Mouse (Mus musculus) forebrain, embryonic 16.5 days (tissue): ENCODE measurements around the gene Olfr589. TPM values are rescaled to one million over a fixed set of nuclear protein-coding genes. Genes with fewer than 3 reads are reported as not detected.
"Not testable (repeated sequence)": the region's sequence is repeated elsewhere in the genome, so short reads cannot be mapped to it uniquely, and the experiment has no call there.

Experiments used
- ATAC-seq: fragments of 200-750 bp; cut with Nextera tagmentation; 2 replicates; pipeline ENCODE4 v1.8.0; 2017; ENCODE audit warnings: mild to moderate bottlenecking, moderate library complexity
- H3K27ac ChIP-seq: fragments of 300-500 bp; sonication (generic); 2 replicates; pipeline ENCODE4 v1.5.1; 2014; ENCODE audit warnings: low read length, control low read depth
- H3K27me3 ChIP-seq: fragments of 300-500 bp; sonication (generic); replicated peaks from 2 replicates; pipeline ENCODE4 v1.6.1; 2014; ENCODE audit warnings: low read length; ENCODE audit not compliant: control insufficient read depth, insufficient read depth
- H3K36me3 ChIP-seq: fragments of 300-500 bp; sonication (generic); 2 replicates; pipeline ENCODE4 v1.6.1; 2014; ENCODE audit not compliant: control insufficient read depth, insufficient read depth
- H3K4me1 ChIP-seq: fragments of 300-500 bp; sonication (generic); replicated peaks from 2 replicates; pipeline ENCODE4 v1.6.1; 2014; ENCODE audit warnings: low read length; ENCODE audit not compliant: control insufficient read depth, insufficient read depth
- H3K4me2 ChIP-seq: fragments of 300-500 bp; sonication (generic); 2 replicates; pipeline ENCODE4 v1.6.1; 2014; ENCODE audit warnings: mild to moderate bottlenecking, low read length, control low read depth
- H3K4me3 ChIP-seq: fragments of 300-500 bp; sonication (generic); replicated peaks from 2 replicates; pipeline ENCODE4 v1.5.1; 2014; ENCODE audit warnings: mild to moderate bottlenecking, low read length, control low read depth
- H3K9ac ChIP-seq: fragments of 300-500 bp; sonication (generic); replicated peaks from 2 replicates; pipeline ENCODE4 v1.6.1; 2014; ENCODE audit warnings: low read depth, low read length, control low read depth
- H3K9me3 ChIP-seq: fragments of 300-500 bp; sonication (generic); 2 replicates; pipeline ENCODE4 v1.6.1; 2016; ENCODE audit warnings: low read length; ENCODE audit not compliant: control insufficient read depth
- WGBS: fragments of 180-500 bp; shearing (Covaris S2); extraction: QIAGEN DNeasy Blood & Tissue Kit; methylation state at CpG from one replicate; pipeline ENCODE4 v1.1.7; 2014; 5-methylcytosine and 5-hydroxymethylcytosine counted together
- polyA plus RNA-seq: library from polyadenylated mRNA; unstranded; fragments of >200 nt; fragmentation: Nextera tagmentation; extraction: Ambion mirVana; gene quantifications from 2 replicates; pipeline ENCODE4 v1.2.1, GENCODE M21; 2015

The Olfr589 gene
- not detected in 2 replicates for polyA plus RNA-seq

GRCm38 (mm10) chr7:103156256-103156655 is at the start of gene Olfr589:
Gene Olfr589 (minus strand): TSS chr7:103156356.
- Histone ChIP-seq H3K9me3 (no peaks in the 10 kb centered on the region), H3K27ac (no peak within 1 kb of the TSS), H3K9ac (no peak within 1 kb of the TSS), H3K27me3 (no peaks in the 10 kb centered on the region), H3K4me1 (no peaks in the 10 kb centered on the region), H3K4me3 (no peak within 1 kb of the TSS), H3K4me2 (no peak within 1 kb of the TSS), H3K36me3 (no peaks in the 10 kb centered on the region)
- WGBS = 61% methylated on average over 2 of the region's 2 CpGs
- ATAC-seq = no peak

DNA sequence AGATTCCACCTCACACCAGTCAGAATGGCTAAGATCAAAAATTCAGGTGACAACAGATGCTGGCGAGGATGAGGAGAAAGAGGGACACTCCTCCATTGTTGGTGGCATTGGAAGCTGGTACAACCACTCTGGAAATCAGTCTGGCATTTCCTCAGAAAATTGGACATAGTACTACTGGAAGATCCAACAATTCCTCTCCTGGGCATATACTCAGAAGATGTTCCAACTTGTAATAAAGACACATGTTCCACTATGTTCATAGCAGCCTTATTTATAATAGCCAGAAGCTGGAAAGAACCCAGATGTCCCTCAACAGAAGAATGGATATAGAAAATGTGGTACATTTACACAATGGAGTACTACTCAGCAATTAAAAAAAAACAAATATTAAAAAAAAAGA is 28.3 kb upstream of the Olfr589 start, which contains the start of gene Olfr592:
Gene Olfr592, plus strand, starts transcription at position 301 of the 400 bp plus-strand sequence.
- not testable (repeated sequence) for H3K4me2 ChIP-seq, H3K4me3 ChIP-seq, H3K36me3 ChIP-seq, H3K9ac ChIP-seq, ATAC-seq, H3K27me3 ChIP-seq, H3K4me1 ChIP-seq, H3K27ac ChIP-seq, H3K9me3 ChIP-seq
- WGBS = 63% methylated on average over 1 of the region's 1 CpGs

- no peak within 1 kb of the TSS for H3K4me3 ChIP-seq
- no peaks in the 10 kb centered on the region for H3K36me3 ChIP-seq
- H3K4me2 ChIP-seq = no peak within 1 kb of the TSS
- H3K9me3 ChIP-seq = peaks cover 7% of the 10 kb centered on the region
- no peak within 1 kb of the TSS for H3K9ac ChIP-seq
- 79% methylated on average over 1 of the region's 1 CpGs for WGBS
- H3K27ac ChIP-seq = no peak within 1 kb of the TSS
- H3K4me1 ChIP-seq = no peaks in the 10 kb centered on the region
- no peak for ATAC-seq
- H3K27me3 ChIP-seq = no peaks in the 10 kb centered on the region
Observed at GRCm38 (mm10) chr7:103178240-103178639, 22.1 kb upstream of the Olfr589 start, which contains the start of gene Olfr591. Gene Olfr591 (minus strand): TSS chr7:103178340.

DNA sequence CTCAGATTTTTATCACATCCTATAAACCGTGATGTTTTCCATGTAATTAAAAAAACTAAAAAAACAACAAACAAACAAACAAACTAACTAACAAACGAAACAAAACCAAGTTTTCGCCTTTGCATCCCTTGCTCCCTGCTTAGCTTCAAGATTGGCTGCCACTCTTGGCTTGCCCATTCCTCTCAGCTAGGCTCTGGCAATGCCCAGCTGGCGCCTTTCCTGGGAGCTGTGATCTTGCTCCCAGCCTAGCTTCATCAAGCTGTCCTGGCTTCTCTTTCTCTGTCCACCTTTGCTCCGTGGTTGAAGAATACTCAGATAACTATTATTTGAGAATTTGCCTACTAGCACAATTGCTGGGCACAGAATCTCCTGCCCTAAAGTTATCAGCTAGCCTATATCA is 13.5 kb upstream of the Olfr589 start:
- Histone ChIP-seq H3K4me1 (no peaks in the 10 kb centered on the region), H3K27ac (no peak overlapping the region), H3K4me2 (no peak overlapping the region), H3K9ac (no peak overlapping the region), H3K9me3 (no peaks in the 10 kb centered on the region), H3K36me3 (no peaks in the 10 kb centered on the region), H3K4me3 (no peak overlapping the region), H3K27me3 (no peaks in the 10 kb centered on the region)
- WGBS = 78% methylated on average over 5 of the region's 5 CpGs
- ATAC-seq = no peak

DNA sequence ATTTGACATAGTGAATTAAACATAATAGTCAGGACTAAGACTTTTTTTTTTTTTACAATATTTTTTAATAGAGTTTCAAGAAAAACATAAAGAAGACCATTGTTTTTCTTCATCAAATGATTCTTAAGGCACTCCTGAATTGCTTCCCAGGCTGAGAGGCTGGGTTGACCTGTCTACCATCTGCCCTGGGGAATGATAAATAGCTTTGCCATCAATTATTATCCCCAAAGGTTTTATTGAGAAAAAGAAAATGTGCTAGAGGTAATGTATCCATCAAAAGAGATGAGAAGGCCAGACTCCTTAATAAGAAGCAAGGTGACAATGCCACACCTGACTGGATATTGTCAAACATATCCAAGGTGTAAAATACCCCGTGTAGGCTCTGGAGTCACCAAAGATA is 15.6 kb downstream of the Olfr589 start, which contains the start of gene Olfr588-ps1:
Gene Olfr588-ps1, plus strand, starts transcription at position 301 of the 400 bp plus-strand sequence.
- 82% methylated on average over 1 of the region's 1 CpGs for WGBS
- H3K9ac ChIP-seq = no peak within 1 kb of the TSS
- H3K4me3 ChIP-seq = no peak within 1 kb of the TSS
- ATAC-seq = no peak
- H3K4me2 ChIP-seq = no peak within 1 kb of the TSS
- no peak within 1 kb of the TSS for H3K27ac ChIP-seq
- no peaks in the 10 kb centered on the region for H3K9me3 ChIP-seq
- H3K4me1 ChIP-seq = no peaks in the 10 kb centered on the region
- no peaks in the 10 kb centered on the region for H3K27me3 ChIP-seq
- no peaks in the 10 kb centered on the region for H3K36me3 ChIP-seq

GRCm38 (mm10) chr7:103125538-103125937 is 30.6 kb downstream of the Olfr589 start, which contains the start of gene Olfr586:
Gene Olfr586 (minus strand): TSS chr7:103125638.
- Histone ChIP-seq H3K4me1 (no peaks in the 10 kb centered on the region), H3K9ac (no peak within 1 kb of the TSS), H3K4me3 (no peak within 1 kb of the TSS), H3K4me2 (no peak within 1 kb of the TSS), H3K27ac (no peak within 1 kb of the TSS), H3K27me3 (no peaks in the 10 kb centered on the region), H3K9me3 (no peaks in the 10 kb centered on the region), H3K36me3 (no peaks in the 10 kb centered on the region)
- ATAC-seq = no peak
- WGBS = 88% methylated on average over 3 of the region's 3 CpGs

DNA sequence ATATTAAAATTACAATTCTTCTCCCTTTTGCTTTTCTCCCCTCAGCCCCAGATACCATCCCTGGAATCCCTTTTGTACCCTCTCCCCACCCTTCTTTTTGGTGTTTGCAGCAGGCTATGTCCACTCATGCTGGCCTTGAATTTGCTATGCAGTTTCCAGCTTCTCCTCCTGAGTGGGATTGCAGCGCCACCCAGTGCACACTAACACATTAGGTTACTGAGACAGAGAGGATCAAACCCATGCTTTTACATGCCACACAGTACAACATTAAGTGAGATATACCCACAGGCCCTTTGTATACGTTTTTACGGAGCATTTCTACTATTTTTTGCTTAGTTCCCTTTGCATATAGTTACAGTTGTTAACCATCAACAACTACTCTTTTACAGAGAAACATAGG is 36.8 kb downstream of the Olfr589 start:
- no peak overlapping the region for H3K4me3 ChIP-seq
- H3K4me2 ChIP-seq = no peak overlapping the region
- H3K9ac ChIP-seq = no peak overlapping the region
- H3K27me3 ChIP-seq = no peaks in the 10 kb centered on the region
- H3K9me3 ChIP-seq = no peaks in the 10 kb centered on the region
- H3K36me3 ChIP-seq = no peaks in the 10 kb centered on the region
- no peak overlapping the region for H3K27ac ChIP-seq
- H3K4me1 ChIP-seq = no peaks in the 10 kb centered on the region
- no peak for ATAC-seq
- 56% methylated on average over 3 of the region's 3 CpGs for WGBS

Other genes with a start within 250 kb of the Olfr589 start
- not detected in 2 replicates for gene Olfr571, start 238.8 kb downstream of the Olfr589 start, polyA plus RNA-seq
- gene Olfr572, start 231.9 kb downstream of the Olfr589 start, polyA plus RNA-seq = not detected in 2 replicates
- gene Olfr573-ps1, start 213.8 kb downstream of the Olfr589 start, polyA plus RNA-seq = not detected in 2 replicates
- gene Olfr574, start 207.9 kb downstream of the Olfr589 start, polyA plus RNA-seq = not detected in 2 replicates
- gene Olfr575, start 197.6 kb downstream of the Olfr589 start, polyA plus RNA-seq = not detected in 2 replicates
- not detected in 2 replicates for gene Olfr576, start 193.7 kb downstream of the Olfr589 start, polyA plus RNA-seq
- gene Olfr577, start 180.4 kb downstream of the Olfr589 start, polyA plus RNA-seq = not detected in 2 replicates
- not detected in 2 replicates for gene Olfr578, start 167.0 kb downstream of the Olfr589 start, polyA plus RNA-seq
- gene Olfr582, start 118.3 kb downstream of the Olfr589 start, polyA plus RNA-seq = not detected in 2 replicates
- not detected in 2 replicates for gene Olfr583, start 105.1 kb downstream of the Olfr589 start, polyA plus RNA-seq
- not detected in 2 replicates for gene Olfr584, start 74.5 kb downstream of the Olfr589 start, polyA plus RNA-seq
- not detected in 2 replicates for gene Olfr585, start 58.6 kb downstream of the Olfr589 start, polyA plus RNA-seq
- gene Olfr586, start 30.7 kb downstream of the Olfr589 start, polyA plus RNA-seq = not detected in 2 replicates
- gene Olfr588-ps1, start 15.5 kb downstream of the Olfr589 start, polyA plus RNA-seq = not detected in 2 replicates
- gene Olfr591, start 22.0 kb upstream of the Olfr589 start, polyA plus RNA-seq = not detected in 2 replicates
- gene Olfr592, start 28.4 kb upstream of the Olfr589 start, polyA plus RNA-seq = not detected in 2 replicates
- not detected in 2 replicates for gene Olfr593, start 55.5 kb upstream of the Olfr589 start, polyA plus RNA-seq
- not detected in 2 replicates for gene Olfr594, start 60.6 kb upstream of the Olfr589 start, polyA plus RNA-seq
- gene Usp17ld, start 96.1 kb upstream of the Olfr589 start, polyA plus RNA-seq = not detected in 2 replicates
- gene Olfr596, start 149.3 kb upstream of the Olfr589 start, polyA plus RNA-seq = not detected in 2 replicates
- gene Olfr597, start 160.0 kb upstream of the Olfr589 start, polyA plus RNA-seq = not detected in 2 replicates
- not detected in 2 replicates for gene Olfr598, start 167.2 kb upstream of the Olfr589 start, polyA plus RNA-seq
- gene Olfr599, start 179.6 kb upstream of the Olfr589 start, polyA plus RNA-seq = not detected in 2 replicates
- gene Olfr600, start 193.3 kb upstream of the Olfr589 start, polyA plus RNA-seq = not detected in 2 replicates
- not detected in 2 replicates for gene Olfr601, start 206.3 kb upstream of the Olfr589 start, polyA plus RNA-seq
- gene Olfr603, start 229.8 kb upstream of the Olfr589 start, polyA plus RNA-seq = not detected in 2 replicates